Mouse (Mus musculus): ENCODE data around the gene Mtus2. TPM values are rescaled to one million over a fixed set of nuclear protein-coding genes. Genes with fewer than 3 reads are reported as not detected.

Gene Mtus2
- polyA plus RNA-seq, 1 experiment from 2014 or later: 5.5 TPM

DNA sequence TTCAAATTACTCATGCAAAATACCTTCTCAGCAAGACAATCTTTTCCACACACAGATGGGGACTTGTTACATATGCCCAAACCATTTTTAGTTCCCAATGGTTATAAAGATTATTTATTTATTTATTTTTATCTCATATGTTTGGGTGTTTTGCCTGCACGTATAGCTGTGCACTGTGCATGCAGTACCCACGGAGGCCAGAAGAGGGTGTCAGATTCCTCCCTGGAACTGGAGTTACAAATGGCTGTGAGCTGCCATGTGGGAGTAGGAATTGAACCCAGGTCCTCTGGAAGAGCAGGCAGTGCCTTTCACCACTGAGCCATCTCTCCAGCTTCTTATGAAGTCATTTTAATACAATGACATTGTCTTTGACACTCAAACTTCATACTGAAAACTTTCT is 7.7 kb downstream of the Mtus2 start:
- DNase-seq (ENCODE audit: low spot score): no peak
- H3K4me2 ChIP-seq (replicated peaks; ENCODE audit: low read depth, low read length): peak overlapping the region; percentile 47; the same call in 1 of the 2 replicates
- H3K9ac ChIP-seq (replicated peaks; ENCODE audit: low read depth): no peak overlapping the region
- H3K36me3 ChIP-seq (ENCODE audit: insufficient read depth, low read length): no peaks in the 10 kb centered on the region
- H3K4me1 ChIP-seq (ENCODE audit: insufficient read depth, low read depth, low read length): no peaks in the 10 kb centered on the region
- H3K4me3 ChIP-seq (ENCODE audit: low read depth, low read length): no peak overlapping the region
- peak; percentile 66 for TF ChIP-seq CTCF (IDR thresholded peaks at IDR 0.05)
- TF ChIP-seq EP300 (IDR thresholded peaks at IDR 0.05): no peak
- no peak overlapping the region for H3K27ac ChIP-seq (ENCODE audit: low read length)
- ATAC-seq: no peak
- no peaks in the 10 kb centered on the region for H3K9me3 ChIP-seq (ENCODE audit: low read length)
- H3K27me3 ChIP-seq (replicated peaks; ENCODE audit: insufficient read depth, low read length): no peaks in the 10 kb centered on the region
- 33% methylated on average over 2 of the region's 2 CpGs for WGBS

DNA sequence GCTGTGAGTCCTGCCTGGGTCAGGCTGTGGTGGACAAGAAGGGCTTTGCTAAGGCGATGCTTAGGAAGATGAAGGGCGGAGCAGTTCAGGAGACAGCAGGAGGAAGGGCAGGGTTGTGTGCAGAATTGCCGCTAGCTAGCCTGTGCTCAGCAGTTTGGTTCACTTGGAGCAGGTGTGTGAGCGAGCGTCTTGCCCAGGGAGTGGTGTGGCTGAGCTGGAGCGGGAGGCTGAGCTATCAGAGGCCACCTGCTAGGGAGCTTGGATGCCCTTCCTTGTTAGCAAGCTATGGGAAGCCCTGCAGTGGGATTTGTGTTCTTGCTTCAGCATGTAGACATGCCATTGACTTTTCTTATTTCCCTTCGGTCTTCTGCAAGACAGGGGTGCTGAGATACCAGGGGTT is 9.5 kb downstream of the Mtus2 start:
- 83% methylated on average over 7 of the region's 7 CpGs for WGBS
- TF ChIP-seq CTCF (IDR thresholded peaks at IDR 0.05) (no peak), EP300 (IDR thresholded peaks at IDR 0.05) (no peak)
- Histone ChIP-seq H3K27me3 (replicated peaks; ENCODE audit: insufficient read depth, low read length) (no peaks in the 10 kb centered on the region), H3K36me3 (ENCODE audit: insufficient read depth, low read length) (no peaks in the 10 kb centered on the region), H3K4me3 (ENCODE audit: low read depth, low read length) (no peak overlapping the region), H3K9me3 (ENCODE audit: low read length) (no peaks in the 10 kb centered on the region), H3K9ac (replicated peaks; ENCODE audit: low read depth) (no peak overlapping the region), H3K4me2 (replicated peaks; ENCODE audit: low read depth, low read length) (no peak overlapping the region), H3K27ac (ENCODE audit: low read length) (no peak overlapping the region), H3K4me1 (ENCODE audit: insufficient read depth, low read depth, low read length) (no peaks in the 10 kb centered on the region)
- ATAC-seq (no peak), DNase-seq (ENCODE audit: low spot score) (no peak)

GRCm38 (mm10) chr5:147969566-147969965 is 12.4 kb downstream of the Mtus2 start:
- no peak for TF ChIP-seq EP300 (IDR thresholded peaks at IDR 0.05)
- no peak for TF ChIP-seq CTCF (IDR thresholded peaks at IDR 0.05)
- ATAC-seq (no peak), DNase-seq (ENCODE audit: low spot score) (no peak)
- Histone ChIP-seq H3K4me3 (ENCODE audit: low read depth, low read length) (no peak overlapping the region), H3K36me3 (ENCODE audit: insufficient read depth, low read length) (no peaks in the 10 kb centered on the region), H3K4me2 (replicated peaks; ENCODE audit: low read depth, low read length) (no peak overlapping the region), H3K9me3 (ENCODE audit: low read length) (no peaks in the 10 kb centered on the region), H3K27ac (ENCODE audit: low read length) (no peak overlapping the region), H3K4me1 (ENCODE audit: insufficient read depth, low read depth, low read length) (no peaks in the 10 kb centered on the region), H3K27me3 (replicated peaks; ENCODE audit: insufficient read depth, low read length) (no peaks in the 10 kb centered on the region), H3K9ac (replicated peaks; ENCODE audit: low read depth) (no peak overlapping the region)
- 73% methylated on average over 5 of the region's 5 CpGs for WGBS

DNA sequence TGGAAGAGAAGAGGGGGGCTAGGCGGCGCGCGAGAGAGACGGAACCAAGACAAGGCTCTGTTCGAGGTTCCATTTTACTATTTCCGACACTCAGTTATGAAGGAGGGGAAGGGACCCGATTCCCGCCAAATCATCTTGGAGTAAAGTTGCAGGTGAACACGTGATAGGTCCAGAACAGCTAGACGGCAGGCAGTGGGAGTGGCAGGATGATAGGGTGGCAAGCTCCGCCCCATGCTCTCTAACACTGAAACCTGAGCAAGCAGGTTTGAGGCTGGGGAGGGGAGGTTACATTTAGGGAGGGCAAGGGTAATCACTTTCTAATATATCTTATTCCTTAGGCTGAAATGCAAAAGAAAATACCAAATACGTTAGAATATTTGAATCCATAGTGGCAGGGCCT is 18.9 kb downstream of the Mtus2 start:
- H3K9ac ChIP-seq (replicated peaks; ENCODE audit: low read depth): no peak overlapping the region
- no peaks in the 10 kb centered on the region for H3K27me3 ChIP-seq (replicated peaks; ENCODE audit: insufficient read depth, low read length)
- ATAC-seq (no peak), DNase-seq (ENCODE audit: low spot score) (no peak)
- no peak overlapping the region for H3K4me2 ChIP-seq (replicated peaks; ENCODE audit: low read depth, low read length)
- TF ChIP-seq EP300 (IDR thresholded peaks at IDR 0.05) (no peak), CTCF (IDR thresholded peaks at IDR 0.05) (no peak)
- no peak overlapping the region for H3K27ac ChIP-seq (ENCODE audit: low read length)
- 48% methylated on average over 13 of the region's 13 CpGs for WGBS
- no peaks in the 10 kb centered on the region for H3K36me3 ChIP-seq (ENCODE audit: insufficient read depth, low read length)
- H3K9me3 ChIP-seq (ENCODE audit: low read length): no peaks in the 10 kb centered on the region
- H3K4me1 ChIP-seq (ENCODE audit: insufficient read depth, low read depth, low read length): no peaks in the 10 kb centered on the region
- H3K4me3 ChIP-seq (ENCODE audit: low read depth, low read length): no peak overlapping the region

- Histone ChIP-seq H3K27me3 (replicated peaks; ENCODE audit: insufficient read depth, low read length) (no peaks in the 10 kb centered on the region), H3K36me3 (ENCODE audit: insufficient read depth, low read length) (no peaks in the 10 kb centered on the region), H3K4me2 (replicated peaks; ENCODE audit: low read depth, low read length) (no peak overlapping the region), H3K4me1 (ENCODE audit: insufficient read depth, low read depth, low read length) (no peaks in the 10 kb centered on the region), H3K9ac (replicated peaks; ENCODE audit: low read depth) (no peak overlapping the region), H3K27ac (ENCODE audit: low read length) (no peak overlapping the region), H3K4me3 (ENCODE audit: low read depth, low read length) (no peak overlapping the region), H3K9me3 (ENCODE audit: low read length) (no peaks in the 10 kb centered on the region)
- TF ChIP-seq CTCF (IDR thresholded peaks at IDR 0.05) (no peak), EP300 (IDR thresholded peaks at IDR 0.05) (no peak)
- DNase-seq (ENCODE audit: low spot score): no peak
- no peak for ATAC-seq
- WGBS: 82% methylated on average over 13 of the region's 13 CpGs
Observed at GRCm38 (mm10) chr5:147980606-147981005, 23.5 kb downstream of the Mtus2 start.

- WGBS: 70% methylated on average over 4 of the region's 4 CpGs
- Histone ChIP-seq H3K27me3 (replicated peaks; ENCODE audit: insufficient read depth, low read length) (no peaks in the 10 kb centered on the region), H3K9me3 (ENCODE audit: low read length) (no peaks in the 10 kb centered on the region)
Observed at GRCm38 (mm10) chr5:147990289-147990688, 33.2 kb downstream of the Mtus2 start.

DNA sequence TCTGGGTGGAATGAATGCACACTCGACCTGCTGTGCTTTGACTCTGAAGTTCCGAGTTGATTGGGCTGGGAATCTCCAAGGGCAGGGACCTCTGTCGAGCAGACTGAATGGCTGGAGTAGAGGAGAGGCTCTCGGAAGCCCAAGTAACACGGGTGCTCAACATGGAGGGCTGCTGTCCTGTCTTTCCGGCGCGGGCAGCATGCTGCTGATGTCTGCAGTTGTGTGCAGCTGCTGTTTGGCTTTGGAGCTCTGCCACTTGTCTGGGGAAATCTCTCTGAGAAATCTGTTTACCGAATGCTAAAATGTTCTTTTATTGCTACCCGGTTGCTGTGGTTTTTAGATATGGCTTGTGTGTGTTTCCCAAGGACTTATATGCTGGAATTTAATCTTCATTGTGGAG is 33.7 kb downstream of the Mtus2 start:
- Histone ChIP-seq H3K9ac (replicated peaks; ENCODE audit: low read depth) (no peak overlapping the region), H3K27me3 (replicated peaks; ENCODE audit: insufficient read depth, low read length) (no peaks in the 10 kb centered on the region), H3K4me2 (replicated peaks; ENCODE audit: low read depth, low read length) (no peak overlapping the region), H3K4me1 (ENCODE audit: insufficient read depth, low read depth, low read length) (no peaks in the 10 kb centered on the region), H3K36me3 (ENCODE audit: insufficient read depth, low read length) (no peaks in the 10 kb centered on the region), H3K27ac (ENCODE audit: low read length) (no peak overlapping the region), H3K9me3 (ENCODE audit: low read length) (no peaks in the 10 kb centered on the region), H3K4me3 (ENCODE audit: low read depth, low read length) (no peak overlapping the region)
- DNase-seq (ENCODE audit: low spot score) (peak; percentile 10), ATAC-seq (no peak)
- WGBS: 71% methylated on average over 10 of the region's 10 CpGs
- no peak for TF ChIP-seq EP300 (IDR thresholded peaks at IDR 0.05)
- no peak for TF ChIP-seq CTCF (IDR thresholded peaks at IDR 0.05)

More at GRCm38 (mm10) chr5:147990289-147990688, 33.2 kb downstream of the Mtus2 start:
- Histone ChIP-seq H3K9ac (replicated peaks; ENCODE audit: low read depth) (no peak overlapping the region), H3K4me1 (ENCODE audit: insufficient read depth, low read depth, low read length) (no peaks in the 10 kb centered on the region), H3K4me2 (replicated peaks; ENCODE audit: low read depth, low read length) (no peak overlapping the region), H3K27ac (ENCODE audit: low read length) (no peak overlapping the region), H3K4me3 (ENCODE audit: low read depth, low read length) (no peak overlapping the region), H3K36me3 (ENCODE audit: insufficient read depth, low read length) (no peaks in the 10 kb centered on the region)
- no peak for ATAC-seq
- no peak for DNase-seq (ENCODE audit: low spot score)
- no peak for TF ChIP-seq EP300 (IDR thresholded peaks at IDR 0.05)
- no peak for TF ChIP-seq CTCF (IDR thresholded peaks at IDR 0.05)
